Mouse (Mus musculus) v-Abl transformed pro-B cells (cell line): ENCODE results near the gene Gm12830.

Source experiments
- in situ Hi-C, 2 experiments: fragments of 400-800 bp; cut with MboI; formaldehyde crosslinking; loops; one replicate each; pipeline ENCODE4 v1.15.1; 2025; ENCODE audit not compliant: unreplicated experiment in 2 of 2

Gm12830 gene

DNA sequence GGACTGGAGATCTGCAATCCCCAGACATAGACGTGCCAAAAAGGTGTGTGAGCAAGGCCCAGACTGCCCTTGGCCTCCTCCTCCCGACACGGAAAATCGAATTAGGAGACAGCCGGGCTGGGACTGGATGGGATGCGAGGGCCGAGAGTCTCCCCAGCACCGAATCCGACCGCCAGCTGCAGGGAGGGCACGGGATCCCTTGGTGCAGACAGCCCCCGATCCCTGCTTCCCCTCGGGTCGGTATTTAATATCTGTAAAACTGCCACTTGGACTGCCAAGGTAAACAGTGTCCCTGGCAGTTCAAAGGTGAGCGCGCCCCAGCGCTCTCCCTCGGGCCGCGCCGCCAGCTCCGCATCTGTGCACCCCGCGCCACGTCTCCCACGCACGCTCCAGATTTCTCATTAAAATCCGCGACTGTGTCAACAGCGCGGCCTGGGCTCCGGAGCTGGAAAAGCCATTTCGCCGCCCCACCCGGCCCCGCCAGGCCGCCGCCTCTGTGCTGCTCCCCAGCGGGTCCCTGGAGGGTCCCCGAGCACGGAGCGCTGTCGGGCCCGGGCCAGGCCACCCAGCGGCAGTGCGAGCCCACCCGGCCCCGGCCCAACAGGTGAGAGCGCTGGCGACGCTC lies 21.7 kb downstream of the Gm12830 start:
- in situ Hi-C loops, result no loop called here

DNA sequence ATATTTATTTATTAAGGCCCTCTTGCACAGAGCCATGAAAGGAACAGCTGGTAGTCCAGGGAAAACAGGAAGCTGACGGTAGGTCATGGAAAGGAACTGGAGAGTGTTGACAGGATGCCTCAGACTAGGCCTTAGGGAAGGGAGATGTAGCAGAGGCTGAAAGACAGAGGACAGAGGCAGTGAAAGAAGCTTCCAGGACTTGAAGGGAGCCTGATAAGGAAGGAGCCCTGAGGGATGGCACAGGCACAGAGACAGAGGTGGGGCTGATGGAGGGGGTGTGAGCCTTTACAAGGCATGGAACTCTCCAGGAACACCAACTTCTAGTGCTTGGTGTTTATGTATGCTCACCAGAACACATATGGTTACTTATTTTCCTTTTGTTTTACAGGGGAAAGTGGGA lies 23.1 kb downstream of the Gm12830 start:
- in situ Hi-C loops, result no loop called here

DNA sequence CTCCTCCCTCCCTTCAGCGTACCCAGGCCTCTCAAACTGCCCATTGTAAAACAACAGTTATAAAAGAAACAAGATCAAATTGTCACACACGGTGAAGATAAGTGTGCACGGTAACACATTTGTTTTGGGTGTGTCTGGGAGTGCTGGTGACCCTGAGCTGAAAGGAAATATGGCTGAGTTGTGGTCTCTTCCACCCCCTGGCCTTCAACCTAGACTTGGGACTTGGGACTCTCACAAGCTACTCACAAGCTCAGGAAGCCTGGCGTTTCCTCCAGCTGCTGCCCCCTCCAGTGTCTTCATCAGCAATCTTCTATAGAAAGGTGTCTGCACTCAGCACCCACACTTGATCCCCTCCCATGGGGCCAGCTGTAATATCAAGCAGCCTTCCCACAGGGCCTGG lies 24.1 kb downstream of the Gm12830 start:
- in situ Hi-C loops, result no loop called here

DNA sequence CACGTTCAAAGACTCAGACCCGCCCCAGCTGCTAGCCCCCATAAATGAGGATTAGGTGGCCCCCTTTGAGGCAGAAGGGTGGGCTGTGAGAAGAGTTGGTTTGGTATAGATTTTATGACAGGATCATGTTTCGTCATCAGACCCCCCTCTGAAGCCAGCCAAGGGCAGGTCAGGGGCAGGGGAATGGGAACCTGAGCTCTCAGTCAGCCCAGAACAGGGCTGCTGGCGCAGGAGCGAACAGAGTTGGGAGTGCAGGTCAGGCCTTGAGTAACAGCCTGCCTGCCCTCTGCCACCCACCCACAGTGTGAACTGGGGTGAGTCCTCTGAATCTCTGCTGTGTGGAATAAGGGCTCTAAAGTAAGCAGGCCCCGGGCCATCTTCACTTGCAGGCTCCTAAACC lies 25.2 kb downstream of the Gm12830 start:
- in situ Hi-C loops, result no loop called here

DNA sequence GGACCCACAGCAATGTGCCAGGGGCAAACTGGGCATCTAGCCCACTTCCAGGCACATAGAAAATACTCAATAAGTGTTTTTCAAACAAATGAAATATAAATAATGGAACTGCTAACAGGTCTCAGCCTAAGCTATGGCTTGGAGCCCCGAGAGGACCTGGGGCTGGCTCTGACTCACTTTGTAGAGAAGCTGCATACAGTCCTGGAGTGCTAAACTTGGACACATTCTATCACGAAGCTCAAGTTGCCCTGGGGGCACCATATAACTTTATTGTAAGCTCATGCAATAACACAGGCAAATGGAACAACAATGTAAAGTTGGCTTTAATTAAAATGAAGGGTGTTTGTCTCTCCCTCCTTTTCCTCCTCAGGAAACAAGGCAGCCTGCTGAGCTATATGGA lies 32.4 kb downstream of the Gm12830 start:
- in situ Hi-C loops, result no loop called here

DNA sequence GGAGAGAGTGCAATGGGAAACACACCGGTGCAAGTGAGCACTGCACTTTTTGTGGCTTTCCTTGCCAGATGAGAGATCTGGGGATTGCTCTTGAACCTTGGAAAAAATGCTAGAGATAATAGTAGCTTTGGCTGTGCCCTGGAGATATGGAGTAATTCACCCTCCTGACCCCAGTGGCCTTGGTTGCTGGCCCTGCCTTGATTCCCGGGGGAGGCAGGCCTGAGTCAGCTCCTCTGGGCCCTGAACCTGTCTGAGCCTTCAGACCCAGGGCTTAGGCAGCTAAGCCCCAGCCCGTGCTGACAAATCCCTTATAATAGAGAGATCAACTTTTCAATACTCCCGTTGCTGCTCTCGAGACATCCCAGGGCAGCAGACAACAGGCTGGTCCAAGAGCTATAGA lies 36.9 kb downstream of the Gm12830 start:
- in situ Hi-C loops, result no loop called here

DNA sequence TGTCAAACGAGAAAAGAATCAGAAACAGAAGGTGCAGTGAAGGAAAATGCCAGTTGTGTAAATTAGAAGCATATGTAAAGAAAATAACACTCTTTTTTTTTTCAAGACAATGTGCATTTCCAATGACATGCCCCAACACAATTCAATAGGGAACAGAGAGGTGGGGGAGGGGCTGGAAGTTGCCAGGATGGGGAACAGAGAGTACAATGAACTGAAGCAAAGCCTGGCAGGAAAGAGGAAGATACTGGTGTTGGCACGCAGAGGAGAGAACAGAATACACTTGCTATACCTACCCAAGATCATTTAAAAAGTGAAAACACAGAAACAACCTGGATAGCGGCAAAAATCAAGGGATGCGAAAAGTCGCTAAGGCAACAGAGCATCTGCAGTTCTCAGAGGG lies 41.6 kb downstream of the Gm12830 start:
- in situ Hi-C loops, result no loop called here

DNA sequence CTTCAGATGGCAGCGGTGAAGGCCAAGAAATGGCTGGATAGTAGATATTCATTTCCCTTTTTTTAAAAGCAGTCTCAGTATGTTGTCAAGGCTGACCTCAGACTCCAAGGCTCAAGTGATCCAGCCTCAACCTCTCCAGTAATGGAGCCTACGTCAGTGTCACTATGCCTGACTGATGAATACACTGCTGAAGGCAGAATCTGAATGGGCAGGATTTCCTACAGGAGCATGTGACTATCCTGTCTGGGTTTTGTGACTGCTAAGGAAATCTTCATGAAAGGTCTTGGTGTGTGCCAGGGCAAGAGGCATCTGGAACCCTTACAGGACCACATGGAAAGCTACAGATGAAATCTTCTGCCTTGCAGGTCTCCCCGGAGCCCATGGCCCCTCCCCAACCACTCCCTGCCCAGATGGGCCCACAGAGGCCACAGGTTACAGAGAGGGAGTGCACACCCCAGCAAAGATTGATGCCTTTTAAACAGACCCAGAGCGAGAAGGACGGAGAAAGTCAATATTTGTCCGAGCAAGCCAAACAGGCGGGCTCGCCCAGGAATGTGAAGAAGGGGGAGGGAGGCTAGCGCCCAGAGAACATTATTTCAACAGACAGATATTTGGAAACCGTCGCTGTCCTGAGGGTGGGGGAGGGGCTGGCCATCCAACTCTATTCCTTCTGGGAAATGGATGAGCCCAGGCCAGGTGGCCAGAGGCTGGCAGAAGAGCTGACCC lies 48.4 kb downstream of the Gm12830 start:
- in situ Hi-C loops, result no loop called here

DNA sequence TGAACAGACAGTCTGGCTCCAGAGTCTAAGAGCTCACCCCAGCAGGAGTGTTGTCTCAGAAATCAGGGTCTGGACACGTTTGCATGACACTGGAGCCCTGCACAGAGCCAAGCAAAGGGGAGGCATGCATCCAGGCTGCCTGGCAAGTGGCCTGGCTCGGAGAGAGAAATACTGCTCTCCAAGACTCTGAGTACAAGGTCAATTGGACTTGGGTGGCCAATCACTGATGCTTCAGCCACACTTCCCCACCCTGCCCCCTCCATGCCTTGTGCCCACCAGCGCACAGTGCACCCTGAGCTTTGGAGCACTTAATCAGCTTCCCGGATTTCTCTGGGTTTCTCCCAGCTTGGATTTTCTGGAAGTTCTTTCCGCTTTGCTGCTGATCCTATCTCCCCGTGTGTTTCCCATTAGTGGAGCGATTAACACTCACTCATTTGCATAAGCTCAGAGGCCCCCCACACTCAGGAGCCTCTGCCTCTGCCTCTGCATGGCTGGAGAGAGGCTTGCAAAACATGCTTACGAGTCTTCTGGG lies 55.0 kb downstream of the Gm12830 start:
- in situ Hi-C loops, result no loop called here

DNA sequence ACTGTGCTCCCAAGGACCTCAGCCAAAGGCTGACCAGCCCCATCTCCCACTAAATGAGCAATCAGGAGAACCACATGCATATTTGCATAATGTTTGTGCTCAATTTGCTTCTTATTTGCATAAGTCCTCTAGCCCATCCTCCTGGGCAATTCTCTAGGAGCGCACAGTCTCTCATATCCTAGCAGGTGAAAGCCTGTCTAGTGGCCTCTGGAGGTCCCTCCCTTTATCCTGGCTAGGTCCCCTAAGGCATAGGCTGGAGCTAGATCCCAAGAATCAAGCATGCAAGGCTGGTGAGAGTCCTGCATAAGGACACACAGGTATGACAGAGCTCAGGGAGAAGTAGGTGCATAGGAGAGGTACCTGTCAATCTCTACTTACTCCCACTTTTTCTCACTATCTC lies 60.7 kb downstream of the Gm12830 start:
- in situ Hi-C loops, result no loop called here

DNA sequence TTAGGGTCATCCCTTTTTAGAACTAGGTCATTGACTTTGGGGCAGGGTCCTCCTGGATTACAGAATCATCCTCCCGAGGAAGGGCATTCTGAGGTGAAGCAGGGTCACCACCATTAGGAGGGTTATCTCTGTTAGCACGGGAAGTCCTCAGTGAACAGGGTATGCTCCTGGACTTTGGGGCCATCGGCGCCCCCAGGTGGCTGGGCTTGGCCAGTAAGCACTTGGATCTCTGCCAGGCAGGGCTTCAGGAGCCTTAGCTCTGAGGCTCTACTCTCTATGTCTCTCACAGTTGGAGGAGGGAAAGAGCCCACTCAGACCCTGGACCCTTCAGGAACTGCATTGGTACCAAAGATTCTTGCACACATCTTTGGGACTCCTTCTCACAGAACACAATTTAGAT lies 76.3 kb downstream of the Gm12830 start:
- in situ Hi-C loops, result loop anchor here in 1 of 2 experiments (5.0 kb wide), 1 partner anchor 231 kb away; no protein-coding TSS in a partner anchor

DNA sequence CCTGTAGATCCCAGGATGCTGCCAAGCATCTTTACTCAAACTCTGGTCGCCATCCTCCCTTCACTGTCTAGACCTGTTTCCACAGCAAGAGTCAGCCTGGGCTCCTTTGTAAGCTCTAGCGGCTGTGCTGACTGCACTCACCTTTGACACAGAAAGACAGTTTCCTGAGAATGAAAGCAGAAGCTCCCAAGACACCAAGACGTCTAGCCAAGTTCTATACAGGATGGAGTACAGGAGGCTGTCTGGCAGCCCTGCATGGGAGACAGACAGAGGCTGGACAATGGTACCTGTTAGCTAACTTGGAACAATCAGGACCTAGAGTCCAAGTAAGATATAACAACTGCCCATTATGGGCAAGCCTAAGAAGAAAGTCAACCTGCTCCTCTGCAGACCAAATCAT lies 78.4 kb downstream of the Gm12830 start:
- in situ Hi-C loops, result loop anchor here in 1 of 2 experiments (5.0 kb wide), 1 partner anchor 233 kb away; no protein-coding TSS in a partner anchor

DNA sequence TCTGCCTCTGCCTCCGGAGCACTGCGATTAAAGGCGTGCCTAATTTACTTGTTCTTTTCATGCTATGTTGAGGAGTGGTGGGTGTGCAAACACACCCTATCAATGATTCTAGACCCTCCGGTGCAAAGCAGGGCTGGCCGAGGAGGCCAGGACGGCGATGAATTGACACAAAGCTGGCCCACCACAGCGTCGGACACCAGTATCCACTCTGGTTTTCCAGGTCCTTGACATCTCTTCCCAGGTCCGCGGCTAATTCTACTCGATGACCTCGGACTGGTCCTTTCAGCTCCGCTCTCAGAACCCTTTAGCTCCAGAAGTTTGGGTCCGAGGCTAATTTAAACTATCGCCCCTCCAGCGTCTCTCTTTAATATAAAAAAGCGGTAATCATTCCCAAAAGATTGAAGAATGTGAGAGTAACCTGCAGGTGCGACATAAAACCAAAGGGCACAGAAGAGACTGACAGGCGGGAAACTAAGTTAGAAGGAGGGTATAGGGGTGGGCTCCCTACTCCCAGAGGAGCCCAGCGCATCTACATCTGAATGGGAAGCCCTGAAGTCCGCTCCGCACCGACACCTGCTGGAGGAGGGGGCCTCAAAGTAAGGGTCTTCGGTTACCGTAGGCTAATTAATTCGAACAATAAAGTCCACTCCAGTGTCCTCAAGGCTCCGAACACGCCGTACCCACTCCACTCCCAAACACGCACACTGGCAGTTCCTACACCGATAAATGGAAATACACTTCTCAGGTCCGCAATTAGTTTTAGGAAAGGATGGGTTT lies 79.5 kb downstream of the Gm12830 start:
- in situ Hi-C loops, result no loop called here

DNA sequence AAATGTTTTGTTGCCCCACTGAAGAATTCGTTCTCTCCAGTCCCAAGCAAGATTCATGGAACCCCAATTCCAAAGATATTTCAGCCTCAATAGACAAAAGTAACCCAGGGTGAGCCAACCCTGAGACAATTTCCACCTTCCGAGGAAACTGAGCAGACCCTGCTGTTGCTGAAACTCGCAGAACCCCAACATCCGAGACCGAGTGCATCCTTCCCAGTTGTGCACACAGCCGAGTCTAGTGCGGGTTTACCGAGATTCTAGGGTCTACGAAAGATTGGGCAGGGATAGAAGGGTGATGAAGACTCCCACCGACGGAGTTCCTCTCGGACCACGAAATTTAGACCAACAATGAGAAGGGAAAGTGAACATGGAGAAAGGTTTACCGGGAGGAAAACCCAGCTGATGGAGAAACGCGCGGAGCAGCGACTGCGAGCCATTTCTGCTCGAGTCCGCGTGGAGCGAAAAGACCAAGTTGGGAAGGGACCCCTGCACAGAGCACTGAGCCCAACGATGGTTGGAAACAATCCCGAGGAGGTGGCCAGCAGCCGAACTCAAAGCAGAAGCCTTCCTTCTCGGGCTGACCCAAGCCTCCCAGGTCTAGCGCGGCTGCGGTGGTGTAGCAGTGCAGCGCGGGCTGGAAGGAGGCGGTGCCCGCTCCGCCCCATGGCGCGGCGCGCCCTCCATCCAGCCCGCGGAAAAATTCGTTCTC lies 80.3 kb downstream of the Gm12830 start:
- in situ Hi-C loops, result no loop called here

DNA sequence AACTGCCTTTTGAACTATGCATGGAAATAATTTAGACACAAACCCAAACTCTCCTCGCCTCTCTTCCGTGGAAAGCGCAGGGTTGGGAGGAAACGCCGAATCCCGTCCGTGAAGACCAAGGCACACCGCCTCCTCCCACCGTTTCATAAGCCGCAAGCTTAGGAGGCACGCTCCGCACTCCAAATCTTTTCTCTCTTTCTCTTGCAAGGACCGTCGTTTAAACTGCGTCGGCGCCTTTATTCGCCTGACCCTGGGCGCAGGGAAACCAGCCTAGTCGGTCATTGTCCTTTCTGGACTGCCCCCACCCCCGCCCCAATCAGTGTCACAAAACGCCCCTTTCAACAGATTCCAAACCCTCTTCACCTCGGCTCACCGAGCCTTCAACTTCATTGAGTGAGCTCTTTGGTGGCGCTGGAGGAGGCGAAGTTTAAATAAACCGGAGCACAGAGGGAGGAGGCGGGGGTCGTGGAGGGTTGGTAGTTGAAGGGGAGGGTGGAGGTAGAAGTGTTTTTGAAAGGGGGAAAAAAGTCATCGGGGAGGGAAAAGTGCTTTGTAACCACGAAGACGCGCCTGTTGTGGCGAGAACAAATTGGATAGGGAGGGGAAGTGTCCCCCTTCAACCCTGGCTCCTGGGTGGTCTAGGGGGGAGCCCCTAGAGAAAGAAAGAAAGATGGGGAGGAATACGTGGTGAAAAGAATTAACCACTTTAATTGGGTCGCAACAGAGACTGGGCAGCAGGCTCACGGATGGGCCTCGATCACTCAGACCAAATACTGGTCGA lies 81.3 kb downstream of the Gm12830 start:
- in situ Hi-C loops, result no loop called here

DNA sequence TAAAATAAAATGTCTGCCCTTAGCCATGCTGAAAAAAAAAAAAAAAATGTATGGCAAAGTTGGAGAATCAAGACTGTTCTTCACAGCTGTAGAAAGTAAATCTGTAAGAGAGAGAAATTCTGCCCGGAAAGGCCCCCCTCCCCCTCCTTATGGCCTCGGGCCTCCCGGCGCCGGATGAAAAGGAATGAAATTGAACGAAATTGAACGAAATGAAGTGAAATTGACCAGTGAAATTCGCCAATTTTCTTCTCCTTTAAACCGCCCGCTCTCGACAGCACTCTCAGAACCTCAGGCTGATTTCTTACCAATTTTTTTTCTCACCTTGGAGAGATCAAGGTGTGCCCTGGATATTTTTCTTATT lies 81.9 kb downstream of the Gm12830 start:
- in situ Hi-C loops, result no loop called here

DNA sequence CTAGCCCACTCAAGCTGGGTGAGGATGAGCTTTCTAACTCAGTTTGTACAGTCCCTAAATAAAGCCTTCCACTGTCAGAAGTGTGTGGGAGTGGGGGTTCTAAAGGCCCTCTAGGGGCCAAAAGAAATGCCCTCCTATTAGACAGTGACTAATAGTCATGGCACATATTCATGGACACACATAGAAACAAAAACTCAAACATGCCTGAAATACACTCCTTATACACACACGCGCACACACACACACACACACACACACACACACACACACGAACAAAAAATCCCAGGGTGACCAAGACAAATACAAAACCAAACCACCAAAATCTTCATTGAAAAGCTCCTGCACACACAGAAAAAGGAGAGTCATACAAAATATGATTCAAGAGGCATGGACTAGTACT lies 84.0 kb downstream of the Gm12830 start:
- in situ Hi-C loops, result no loop called here
